Mouse (Mus musculus) liver, postnatal 0 days (tissue): Measurements from ENCODE around the gene Pip5kl1. TPM values are rescaled to one million over a fixed set of nuclear protein-coding genes. Genes with fewer than 3 reads are reported as not detected.

Experiments used
- ATAC-seq: fragments of 200-750 bp; cut with Nextera tagmentation; 2 replicates; pipeline ENCODE4 v1.8.0; 2017; ENCODE audit warnings: mild to moderate bottlenecking, moderate library complexity
- DNase-seq: peaks from one replicate; pipeline ENCODE4 v3.0.0-alpha.2; 2016
- H3K27ac ChIP-seq: fragments of 300-500 bp; sonication (generic); 2 replicates; pipeline ENCODE4 v1.5.1; 2014; ENCODE audit warnings: antibody characterized with exemption, moderate library complexity, mild to moderate bottlenecking, low read depth
- H3K27me3 ChIP-seq: fragments of 300-500 bp; sonication (generic); 2 replicates; pipeline ENCODE4 v1.6.1; 2014; ENCODE audit warnings: low read length, control low read depth, mixed read lengths; ENCODE audit not compliant: insufficient read depth
- H3K36me3 ChIP-seq: fragments of 300-500 bp; sonication (generic); replicated peaks from 2 replicates; pipeline ENCODE4 v1.6.1; 2014; ENCODE audit warnings: mild to moderate bottlenecking, control low read depth, low read length, moderate library complexity, mixed read lengths; ENCODE audit not compliant: insufficient read depth
- H3K4me1 ChIP-seq: fragments of 300-500 bp; sonication (generic); 2 replicates; pipeline ENCODE4 v1.6.1; 2014; ENCODE audit warnings: antibody characterized with exemption, mild to moderate bottlenecking, control low read depth; ENCODE audit not compliant: insufficient read depth
- H3K4me2 ChIP-seq: fragments of 300-500 bp; sonication (generic); 2 replicates; pipeline ENCODE4 v1.6.1; 2014; ENCODE audit warnings: low read depth, mild to moderate bottlenecking, low read length, moderate library complexity, mixed read lengths
- H3K4me3 ChIP-seq: fragments of 300-500 bp; sonication (generic); 2 replicates; pipeline ENCODE4 v1.5.1; 2014; ENCODE audit warnings: low read depth, low read length
- H3K9ac ChIP-seq: fragments of 300-500 bp; sonication (generic); replicated peaks from 2 replicates; pipeline ENCODE4 v1.6.1; 2014; ENCODE audit warnings: mild to moderate bottlenecking, moderate library complexity
- H3K9me3 ChIP-seq: fragments of 300-500 bp; sonication (generic); 2 replicates; pipeline ENCODE4 v1.6.1; 2016; ENCODE audit warnings: mild to moderate bottlenecking, control low read depth, low read length, mixed read lengths
- CTCF ChIP-seq: sonication (generic); IDR thresholded peaks from 2 replicates; pipeline ENCODE4 v1.5.1; 2016; ENCODE audit warnings: antibody characterized with exemption, low read depth
- EP300 ChIP-seq: IDR thresholded peaks from 2 replicates; pipeline ENCODE4 v1.6.1; 2016; ENCODE audit warnings: antibody characterized with exemption, low read depth, mild to moderate bottlenecking
- WGBS: fragments of 180-500 bp; shearing (Covaris S2); extraction: QIAGEN DNeasy Blood & Tissue Kit; methylation state at CpG from one replicate; pipeline ENCODE4 v1.1.7; 2014; ENCODE audit not compliant: insufficient replicate concordance; 5-methylcytosine and 5-hydroxymethylcytosine counted together
- polyA plus RNA-seq: library from polyadenylated mRNA; unstranded; fragments of >200 nt; fragmentation: Nextera tagmentation; extraction: Ambion mirVana; gene quantifications from 2 replicates; pipeline ENCODE4 v1.2.1, GENCODE M21; 2015

Gene Pip5kl1
- polyA plus RNA-seq, 1 experiment from 2014 or later: not detected

- WGBS: 48% methylated on average over 23 of the region's 30 CpGs
- Histone ChIP-seq H3K4me2 (no peak overlapping the region), H3K9ac (no peak overlapping the region), H3K27ac (no peak overlapping the region), H3K4me1 (peaks cover 15% of the 10 kb centered on the region), H3K27me3 (peaks cover 22% of the 10 kb centered on the region), H3K36me3 (no peaks in the 10 kb centered on the region), H3K9me3 (no peaks in the 10 kb centered on the region), H3K4me3 (no peak overlapping the region)
- ATAC-seq (no peak), DNase-seq (no peak)
- TF ChIP-seq EP300: no peak
- no peak for TF ChIP-seq CTCF
Observed at GRCm38 (mm10) chr2:32578146-32579046, 3.8 kb downstream of the Pip5kl1 start.

DNA sequence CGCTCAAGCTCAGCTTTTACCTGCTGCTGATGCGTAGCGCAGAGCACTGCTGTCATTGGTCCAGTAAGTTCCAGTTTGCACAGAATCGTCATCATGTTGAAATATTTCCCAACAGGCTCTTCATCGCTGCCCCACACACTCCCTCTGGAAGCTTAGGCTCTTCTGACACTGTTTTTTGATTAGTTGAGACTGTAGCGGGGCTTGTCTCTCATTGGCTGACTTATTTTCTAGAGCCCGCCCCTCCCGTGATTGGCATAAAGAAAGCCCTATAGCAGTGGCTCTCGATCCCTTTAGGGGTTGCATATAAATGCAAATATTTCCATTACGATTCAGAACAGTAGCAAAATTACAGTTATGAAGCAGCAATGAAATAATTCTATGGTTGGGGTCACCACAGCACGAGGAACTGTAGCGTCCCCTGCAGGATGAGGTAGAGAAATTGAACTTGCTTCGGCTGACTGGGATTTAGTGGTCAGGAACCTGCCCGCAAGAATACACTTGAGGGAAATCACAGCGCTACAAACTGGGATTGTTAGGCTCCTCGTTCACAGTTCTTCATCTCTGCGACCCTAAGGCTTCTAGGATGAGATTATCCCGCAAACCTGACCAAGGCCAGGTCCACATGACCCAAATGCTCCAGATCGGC is 7.0 kb downstream of the Pip5kl1 start:
- no peak overlapping the region for H3K9ac ChIP-seq
- H3K27ac ChIP-seq: no peak overlapping the region
- no peaks in the 10 kb centered on the region for H3K36me3 ChIP-seq
- peaks cover 10% of the 10 kb centered on the region for H3K4me1 ChIP-seq
- no peak for TF ChIP-seq EP300
- TF ChIP-seq CTCF: peak; percentile 29; the same call in 1 of the 2 replicates
- WGBS: 44% methylated on average over 19 of the region's 19 CpGs
- peak; percentile 54 for ATAC-seq
- H3K9me3 ChIP-seq: no peaks in the 10 kb centered on the region
- peaks cover 14% of the 10 kb centered on the region; the same call in 1 of the 2 replicates for H3K27me3 ChIP-seq
- no peak overlapping the region for H3K4me3 ChIP-seq
- peak; percentile 53 for DNase-seq
- H3K4me2 ChIP-seq: peak overlapping the region; percentile 44; the same call in 1 of the 2 replicates

DNA sequence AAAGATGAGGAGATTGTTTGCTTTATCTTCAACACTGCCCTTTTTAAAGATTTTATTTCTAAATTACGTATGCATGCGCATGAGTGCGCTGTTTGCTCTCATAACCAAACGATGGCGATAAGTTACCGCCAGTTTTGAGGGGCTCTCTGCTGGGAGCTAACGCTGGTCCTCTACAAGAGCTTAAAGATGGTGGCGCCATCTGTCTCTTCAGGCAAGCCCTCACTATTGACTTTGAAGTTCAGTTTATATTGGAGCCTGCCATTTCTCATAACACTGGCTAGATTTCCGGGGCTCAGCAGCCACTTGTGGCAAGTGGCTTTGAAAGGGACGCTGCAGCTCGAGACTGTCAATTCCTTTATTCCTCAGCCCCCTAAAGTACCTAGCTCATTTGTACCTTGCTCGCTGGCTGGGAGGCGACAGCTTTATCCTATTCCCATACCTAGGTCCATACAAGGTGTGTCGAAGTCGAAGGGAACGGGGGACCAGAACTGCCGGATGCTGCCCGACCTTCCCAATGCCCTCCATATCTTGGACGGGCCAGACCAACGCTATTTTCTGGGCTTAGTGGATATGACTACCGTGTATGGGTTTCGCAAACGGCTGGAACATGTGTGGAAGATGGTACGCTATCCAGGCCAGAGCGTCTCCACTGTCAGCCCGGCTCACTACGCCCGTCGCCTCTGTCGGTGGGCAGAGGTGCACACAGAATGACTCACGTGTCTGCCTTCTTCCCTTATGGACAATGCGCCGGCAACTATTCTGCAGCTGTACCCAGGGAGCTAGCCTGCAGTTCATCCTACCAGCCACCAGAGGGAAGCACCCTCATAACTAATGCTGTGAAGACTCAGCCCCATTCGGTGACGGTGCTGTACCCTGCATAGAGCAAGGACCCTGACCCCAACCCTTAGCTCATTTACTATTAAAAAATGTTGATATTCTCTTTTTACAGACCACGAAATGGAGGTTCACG is 8.5 kb downstream of the Pip5kl1 start:
- ATAC-seq (peak; percentile 59), DNase-seq (peak; percentile 78)
- Histone ChIP-seq H3K9me3 (no peaks in the 10 kb centered on the region), H3K4me1 (peaks cover 19% of the 10 kb centered on the region), H3K4me3 (peak overlapping the region; percentile 2; the same call in 1 of the 2 replicates), H3K36me3 (no peaks in the 10 kb centered on the region), H3K27ac (no peak overlapping the region), H3K9ac (no peak overlapping the region; the same call in 1 of the 2 replicates), H3K27me3 (peaks cover 14% of the 10 kb centered on the region; the same call in 1 of the 2 replicates), H3K4me2 (peak overlapping the region; percentile 64)
- 12% methylated on average over 37 of the region's 37 CpGs for WGBS
- peak; percentile 98 for TF ChIP-seq CTCF
- no peak for TF ChIP-seq EP300

DNA sequence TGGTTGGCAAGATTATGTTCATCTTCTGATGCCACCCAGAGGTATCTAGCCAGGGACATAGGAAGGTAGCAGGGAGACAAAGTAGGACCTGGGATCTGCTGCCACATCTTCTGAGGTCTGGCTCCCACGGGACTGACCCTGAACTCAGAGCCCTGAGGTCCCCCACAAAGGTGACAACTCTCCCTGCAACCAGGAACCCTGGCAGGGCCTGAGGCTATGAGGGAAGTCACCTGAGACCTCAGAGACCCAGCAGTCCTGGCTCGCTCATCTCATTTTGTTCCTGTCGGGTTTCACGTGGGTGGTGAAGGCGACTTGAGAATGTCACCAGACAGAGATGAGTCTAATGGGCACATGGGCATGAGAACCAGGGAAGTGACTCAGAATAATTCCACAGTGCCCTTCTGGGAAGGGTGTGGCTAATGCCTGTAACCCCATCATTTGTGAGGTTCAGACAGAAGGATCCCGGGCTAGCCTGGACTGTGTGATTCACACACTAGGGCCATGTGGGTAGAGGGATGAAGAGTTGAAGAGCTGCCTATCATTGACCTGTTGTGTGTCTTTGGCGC is 10.6 kb downstream of the Pip5kl1 start:
- TF ChIP-seq CTCF (no peak), EP300 (no peak)
- Histone ChIP-seq H3K36me3 (no peaks in the 10 kb centered on the region), H3K9ac (no peak overlapping the region), H3K27ac (no peak overlapping the region), H3K4me1 (peaks cover 25% of the 10 kb centered on the region), H3K9me3 (no peaks in the 10 kb centered on the region), H3K27me3 (0 out of 2 replicates have a peak, but pooled peaks cover 5% of the 10 kb centered on the region), H3K4me2 (no peak overlapping the region), H3K4me3 (no peak overlapping the region)
- 85% methylated on average over 7 of the region's 7 CpGs for WGBS
- no peak for ATAC-seq
- DNase-seq: no peak

GRCm38 (mm10) chr2:32586871-32587351 is 12.3 kb downstream of the Pip5kl1 start, which contains the start of gene St6galnac4:
TSS of gene St6galnac4 (plus strand) at chr2:32587095.
- 1% methylated on average over 38 of the region's 38 CpGs for WGBS
- Histone ChIP-seq H3K9me3 (no peaks in the 10 kb centered on the region), H3K36me3 (no peaks in the 10 kb centered on the region), H3K4me1 (peaks cover 23% of the 10 kb centered on the region), H3K9ac (peak within 1 kb of the TSS; percentile 68), H3K27me3 (0 out of 2 replicates have a peak, but pooled peaks cover 5% of the 10 kb centered on the region), H3K27ac (peak within 1 kb of the TSS; percentile 56), H3K4me3 (peak within 1 kb of the TSS; percentile 63), H3K4me2 (peak within 1 kb of the TSS; percentile 92)
- ATAC-seq: peak; percentile 83
- DNase-seq: peak; percentile 92
- peak; percentile 63 for TF ChIP-seq CTCF
- TF ChIP-seq EP300: no peak
